Mouse (Mus musculus) midbrain, embryonic 11.5 days (tissue): ENCODE results near the gene Emilin2. TPM values are rescaled to one million over a fixed set of nuclear protein-coding genes. Genes with fewer than 3 reads are reported as not detected.

ENCODE experiments used
- ATAC-seq: fragments of 200-750 bp; cut with Nextera tagmentation; 2 replicates; pipeline ENCODE4 v1.8.0; 2017; ENCODE audit warnings: moderate TSS enrichment, moderate library complexity; ENCODE audit not compliant: low FRiP score
- DNase-seq: peaks from one replicate; pipeline ENCODE4 v3.0.0; 2015; ENCODE audit warnings: low spot score; ENCODE audit errors: missing footprints
- H3K27ac ChIP-seq: fragments of 300-500 bp; sonication (generic); 2 replicates; pipeline ENCODE4 v1.5.1; 2014; ENCODE audit warnings: low read depth, low read length
- H3K27me3 ChIP-seq: fragments of 300-500 bp; sonication (generic); 2 replicates; pipeline ENCODE4 v1.6.1; 2014; ENCODE audit warnings: mild to moderate bottlenecking, low read length, moderate library complexity, mixed read lengths; ENCODE audit not compliant: control insufficient read depth, insufficient read depth
- H3K36me3 ChIP-seq: fragments of 300-500 bp; sonication (generic); 2 replicates; pipeline ENCODE4 v1.6.1; 2014; ENCODE audit warnings: mild to moderate bottlenecking, low read length, moderate library complexity, mixed read lengths; ENCODE audit not compliant: control insufficient read depth, insufficient read depth
- H3K4me1 ChIP-seq: fragments of 300-500 bp; sonication (generic); 2 replicates; pipeline ENCODE4 v1.6.1; 2014; ENCODE audit warnings: low read length; ENCODE audit not compliant: control insufficient read depth, insufficient read depth
- H3K4me2 ChIP-seq: fragments of 300-500 bp; sonication (generic); 2 replicates; pipeline ENCODE4 v1.6.1; 2014; ENCODE audit warnings: mild to moderate bottlenecking, moderate library complexity
- H3K4me3 ChIP-seq: fragments of 300-500 bp; sonication (generic); 2 replicates; pipeline ENCODE4 v1.5.1; 2014; ENCODE audit warnings: low read depth, low read length
- H3K9ac ChIP-seq: fragments of 300-500 bp; sonication (generic); 2 replicates; pipeline ENCODE4 v1.6.1; 2014; ENCODE audit warnings: low read length
- H3K9me3 ChIP-seq: fragments of 300-500 bp; sonication (generic); 2 replicates; pipeline ENCODE4 v1.6.1; 2016; ENCODE audit warnings: low read length; ENCODE audit not compliant: control insufficient read depth
- whole genome bisulfite sequencing: fragments of 180-500 bp; shearing (Covaris S2); extraction: QIAGEN DNeasy Blood & Tissue Kit; methylation state at CpG from one replicate; pipeline ENCODE4 v1.1.7; 2014; 5-methylcytosine and 5-hydroxymethylcytosine counted together
- polyA plus RNA-seq: library from polyadenylated mRNA; unstranded; fragments of >200 nt; fragmentation: Nextera tagmentation; extraction: Ambion mirVana; gene quantifications from 2 replicates; pipeline ENCODE4 v1.2.1, GENCODE M21; 2014

The Emilin2 gene
- polyA plus RNA-seq, 1 experiment from 2014 or later: 11.8 TPM

DNA sequence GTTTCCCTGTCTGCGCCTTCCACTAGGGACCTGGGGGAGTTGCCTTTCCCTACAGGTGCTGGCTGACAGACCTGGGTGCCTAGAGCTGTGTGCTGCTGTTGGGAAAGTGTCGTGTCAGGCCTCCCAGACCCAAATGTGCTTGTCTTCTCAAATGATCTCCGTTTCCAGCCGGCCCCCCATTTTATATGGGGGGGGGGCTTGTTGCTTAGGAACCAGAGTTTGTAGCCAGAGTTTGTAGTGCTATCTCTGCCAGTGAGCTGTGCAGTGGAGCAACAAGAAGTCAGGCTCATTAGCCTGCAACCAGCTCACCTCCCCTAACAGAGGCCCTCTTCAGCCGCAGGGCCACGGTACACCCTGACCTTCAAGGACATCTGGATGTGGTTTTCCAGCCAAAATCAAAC lies 60.2 kb downstream of the Emilin2 start:
- Histone ChIP-seq H3K27me3 (no peaks in the 10 kb centered on the region), H3K4me3 (no peak overlapping the region), H3K36me3 (peaks cover 8% of the 10 kb centered on the region; the same call in 1 of the 2 replicates), H3K4me2 (no peak overlapping the region), H3K27ac (no peak overlapping the region), H3K9me3 (no peaks in the 10 kb centered on the region), H3K4me1 (no peaks in the 10 kb centered on the region), H3K9ac (no peak overlapping the region)
- 84% methylated on average over 6 of the region's 6 CpGs for WGBS
- no peak for ATAC-seq
- no peak for DNase-seq

DNA sequence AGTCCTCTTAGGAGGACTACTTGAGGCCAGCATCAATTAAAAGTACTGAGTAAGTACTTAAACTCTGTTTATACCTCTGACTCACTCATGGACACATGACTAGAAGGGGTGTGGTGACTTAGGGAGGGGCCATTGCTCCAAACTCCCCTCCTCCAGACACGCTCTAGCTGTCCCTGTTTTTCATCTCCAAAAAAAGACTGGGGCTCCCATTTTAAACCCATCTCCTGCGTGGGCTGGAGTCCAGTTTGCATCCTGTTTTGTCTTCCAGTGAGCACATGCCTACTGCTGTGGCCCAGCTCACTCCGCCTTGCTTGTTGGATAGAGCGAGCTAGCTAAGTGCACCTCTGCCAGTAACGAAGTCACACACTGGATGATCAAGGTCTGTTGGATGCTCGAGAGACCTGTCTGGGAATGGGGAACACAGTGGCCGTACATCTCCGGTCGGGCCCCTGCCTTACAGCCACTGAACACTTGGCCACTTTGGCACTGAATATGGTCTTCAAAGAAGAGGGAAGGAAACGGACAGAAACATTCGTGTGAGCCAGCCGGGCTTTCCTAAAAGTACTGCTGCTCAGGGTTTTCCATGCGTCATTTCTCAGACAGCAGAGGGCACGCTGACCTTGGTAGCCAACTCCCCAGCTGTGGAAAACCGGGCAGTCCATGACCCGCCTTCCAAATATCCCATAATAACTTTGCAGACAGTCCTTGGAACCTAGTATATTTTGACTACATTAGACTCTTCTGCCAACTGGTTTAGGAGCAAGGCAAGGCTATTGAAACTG lies 60.8 kb downstream of the Emilin2 start:
- WGBS: 91% methylated on average over 16 of the region's 16 CpGs
- peaks cover 12% of the 10 kb centered on the region; the same call in 1 of the 2 replicates for H3K36me3 ChIP-seq
- H3K4me2 ChIP-seq: no peak overlapping the region
- H3K4me3 ChIP-seq: no peak overlapping the region
- no peaks in the 10 kb centered on the region for H3K27me3 ChIP-seq
- no peak for ATAC-seq
- H3K9ac ChIP-seq: no peak overlapping the region
- H3K27ac ChIP-seq: no peak overlapping the region
- no peaks in the 10 kb centered on the region for H3K4me1 ChIP-seq
- no peak for DNase-seq
- no peaks in the 10 kb centered on the region for H3K9me3 ChIP-seq

GRCm38 (mm10) chr17:71250046-71250445 lies 61.7 kb downstream of the Emilin2 start:
- peaks cover 12% of the 10 kb centered on the region; the same call in 1 of the 2 replicates for H3K36me3 ChIP-seq
- no peaks in the 10 kb centered on the region for H3K9me3 ChIP-seq
- H3K4me3 ChIP-seq: no peak overlapping the region
- no peaks in the 10 kb centered on the region for H3K27me3 ChIP-seq
- H3K27ac ChIP-seq: no peak overlapping the region
- H3K4me2 ChIP-seq: no peak overlapping the region
- no peak for ATAC-seq
- H3K4me1 ChIP-seq: no peaks in the 10 kb centered on the region
- no peak overlapping the region for H3K9ac ChIP-seq
- DNase-seq: no peak
- whole genome bisulfite sequencing: 90% methylated on average over 2 of the region's 2 CpGs

DNA sequence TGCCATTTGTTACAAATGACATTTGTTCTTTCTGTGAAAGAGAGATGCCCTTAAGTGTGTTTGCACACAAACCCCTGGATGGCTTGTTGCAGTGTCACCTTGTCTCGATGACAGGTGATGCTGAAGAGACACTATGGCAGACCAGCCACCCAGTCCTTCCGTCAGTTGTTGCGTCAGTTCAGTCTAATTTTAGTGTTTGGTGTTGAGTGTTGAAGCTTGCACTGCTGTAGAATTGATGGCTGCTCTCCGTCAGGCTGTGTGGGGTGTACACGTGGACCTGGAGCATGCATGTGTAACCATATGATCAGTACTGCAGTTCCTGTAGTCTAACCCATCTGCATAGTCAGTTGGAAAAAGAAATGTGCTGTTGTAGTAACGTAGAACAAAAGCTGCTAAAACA lies 62.8 kb downstream of the Emilin2 start:
- WGBS: 92% methylated on average over 6 of the region's 6 CpGs
- Histone ChIP-seq H3K4me3 (no peak overlapping the region), H3K4me2 (no peak overlapping the region), H3K36me3 (peaks cover 12% of the 10 kb centered on the region; the same call in 1 of the 2 replicates), H3K27ac (no peak overlapping the region), H3K4me1 (no peaks in the 10 kb centered on the region), H3K27me3 (no peaks in the 10 kb centered on the region), H3K9me3 (no peaks in the 10 kb centered on the region), H3K9ac (no peak overlapping the region)
- DNase-seq (no peak), ATAC-seq (no peak)

GRCm38 (mm10) chr17:71246022-71246421 lies 65.8 kb downstream of the Emilin2 start:
- peaks cover 18% of the 10 kb centered on the region for H3K36me3 ChIP-seq
- DNase-seq (peak; percentile 69), ATAC-seq (no peak)
- 94% methylated on average over 4 of the region's 4 CpGs for WGBS
- H3K9ac ChIP-seq: no peak overlapping the region
- no peak overlapping the region for H3K4me2 ChIP-seq
- H3K4me1 ChIP-seq: no peaks in the 10 kb centered on the region
- no peaks in the 10 kb centered on the region for H3K27me3 ChIP-seq
- H3K9me3 ChIP-seq: no peaks in the 10 kb centered on the region
- H3K4me3 ChIP-seq: no peak overlapping the region
- H3K27ac ChIP-seq: no peak overlapping the region

GRCm38 (mm10) chr17:71245133-71245532 lies 66.6 kb downstream of the Emilin2 start:
- Histone ChIP-seq H3K36me3 (peaks cover 18% of the 10 kb centered on the region), H3K27ac (no peak overlapping the region), H3K4me1 (no peaks in the 10 kb centered on the region), H3K4me3 (no peak overlapping the region), H3K4me2 (no peak overlapping the region), H3K9me3 (no peaks in the 10 kb centered on the region), H3K27me3 (no peaks in the 10 kb centered on the region), H3K9ac (no peak overlapping the region)
- ATAC-seq: no peak
- 97% methylated on average over 15 of the region's 15 CpGs for WGBS
- peak; percentile 19 for DNase-seq

DNA sequence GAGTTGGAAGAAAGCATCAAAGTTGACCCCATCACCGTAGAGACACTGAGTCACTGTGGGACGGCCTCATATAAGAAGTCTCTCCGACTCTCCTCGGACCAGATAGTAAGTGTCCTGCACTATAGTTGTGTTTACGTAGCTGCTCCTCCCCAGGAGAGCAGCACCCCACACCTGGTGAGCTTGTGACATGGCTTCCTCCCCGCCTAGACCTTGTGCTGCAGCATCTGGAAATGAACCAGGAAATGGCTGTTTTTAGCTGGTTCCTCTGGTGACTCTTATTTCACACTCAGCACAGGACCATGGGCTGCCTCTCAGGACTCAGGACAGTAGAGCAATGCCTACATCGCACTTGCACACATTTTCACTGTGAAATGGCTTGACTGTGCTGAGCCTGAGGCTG lies 69.1 kb downstream of the Emilin2 start:
- H3K9ac ChIP-seq: no peak overlapping the region
- DNase-seq (peak; percentile 57), ATAC-seq (no peak)
- H3K27me3 ChIP-seq: no peaks in the 10 kb centered on the region
- no peaks in the 10 kb centered on the region for H3K9me3 ChIP-seq
- H3K4me1 ChIP-seq: no peaks in the 10 kb centered on the region
- H3K4me2 ChIP-seq: no peak overlapping the region
- no peak overlapping the region for H3K27ac ChIP-seq
- H3K4me3 ChIP-seq: no peak overlapping the region
- H3K36me3 ChIP-seq: peaks cover 17% of the 10 kb centered on the region
- WGBS: 93% methylated on average over 7 of the region's 7 CpGs

- Histone ChIP-seq H3K9ac (no peak overlapping the region), H3K27ac (no peak overlapping the region), H3K4me1 (no peaks in the 10 kb centered on the region), H3K4me3 (no peak overlapping the region), H3K36me3 (peaks cover 11% of the 10 kb centered on the region), H3K9me3 (no peaks in the 10 kb centered on the region), H3K4me2 (no peak overlapping the region), H3K27me3 (no peaks in the 10 kb centered on the region)
- ATAC-seq (no peak), DNase-seq (peak; percentile 77)
- WGBS: 95% methylated on average over 9 of the region's 9 CpGs
These were observed 71.0 kb downstream of the Emilin2 start for GRCm38 (mm10) chr17:71240811-71241210.

DNA sequence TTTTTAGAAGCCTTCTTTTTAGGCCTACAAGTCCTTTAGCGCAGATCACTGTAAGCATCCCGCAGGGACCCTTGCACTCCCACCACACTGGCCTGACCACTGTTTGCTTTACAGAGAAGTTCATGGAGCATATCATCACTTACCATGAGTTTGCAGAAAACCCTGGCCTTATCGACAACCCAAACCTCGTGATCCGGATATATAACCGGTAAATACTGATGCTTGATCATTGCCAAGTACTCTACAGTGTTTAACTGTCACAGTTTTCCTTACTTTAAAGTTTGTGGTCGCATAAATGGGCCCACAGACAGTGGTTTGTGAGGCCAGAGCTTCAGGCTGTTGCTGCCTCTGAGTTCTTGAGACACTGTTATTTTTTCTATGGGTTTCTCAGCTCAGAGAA lies 73.3 kb downstream of the Emilin2 start:
- Histone ChIP-seq H3K4me2 (no peak overlapping the region), H3K4me1 (no peaks in the 10 kb centered on the region), H3K27me3 (no peaks in the 10 kb centered on the region), H3K4me3 (no peak overlapping the region), H3K27ac (no peak overlapping the region), H3K9me3 (no peaks in the 10 kb centered on the region), H3K36me3 (peaks cover 11% of the 10 kb centered on the region), H3K9ac (no peak overlapping the region)
- WGBS: 92% methylated on average over 7 of the region's 7 CpGs
- DNase-seq (no peak), ATAC-seq (no peak)
